Mouse (Mus musculus): ENCODE results near the gene Flvcr2.

DNA sequence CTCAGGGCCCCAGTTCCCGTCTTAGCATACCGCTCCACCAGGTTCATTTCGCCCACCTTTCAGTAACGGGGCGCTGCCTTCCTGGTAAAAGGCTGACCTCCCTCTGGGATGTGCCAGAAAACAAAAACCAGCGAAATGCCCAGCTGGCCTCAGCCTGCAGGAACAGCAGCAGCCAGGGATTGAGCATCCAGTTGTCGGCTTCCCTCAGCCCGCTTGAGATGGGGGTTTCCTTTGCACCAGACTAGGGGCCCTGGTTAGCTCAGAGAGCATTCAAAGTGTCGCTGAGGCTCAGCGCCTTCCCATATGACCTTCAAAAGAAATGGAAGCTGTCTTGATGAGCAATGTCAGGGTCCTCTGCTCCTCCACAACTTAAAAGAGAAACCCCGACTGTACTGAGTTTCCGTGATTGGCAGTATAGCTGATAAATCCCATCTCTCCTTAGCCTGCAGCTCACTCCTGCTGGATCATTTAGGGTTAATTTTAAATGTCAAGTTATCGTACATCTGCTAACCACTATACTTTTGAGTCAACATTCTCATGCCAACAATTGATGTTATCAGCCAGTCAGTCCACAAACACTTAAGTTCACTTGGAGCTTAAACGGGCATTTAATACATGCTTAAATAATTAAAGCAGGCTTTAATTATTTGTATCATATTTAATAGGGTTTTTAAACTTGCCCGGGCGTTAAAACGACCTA is 40.4 kb upstream of the Flvcr2 start:
- TF ChIP-seq EP300 (IDR thresholded peaks at IDR 0.05; ENCODE audit: low read depth in 1 of 2, low read length in 2 of 2): no peak
- no peak for TF ChIP-seq CTCF (IDR thresholded peaks at IDR 0.05 in 2 of 3, conservative IDR thresholded peaks at IDR 0.05 in 1 of 3; ENCODE audit: control insufficient read depth in 1 of 3, insufficient read depth in 1 of 3, low read depth in 2 of 3, low read length in 3 of 3, poor library complexity in 1 of 3, severe bottlenecking in 1 of 3)
- TF ChIP-seq E2F4 (IDR thresholded peaks at IDR 0.05; ENCODE audit: borderline replicate concordance, low read depth, low read length): no peak
- TF ChIP-seq TAL1 (IDR thresholded peaks at IDR 0.05; ENCODE audit: low read length): no peak
- no peak for TF ChIP-seq ZMIZ1 (IDR thresholded peaks at IDR 0.05; ENCODE audit: low read depth, low read length)
- no peak for TF ChIP-seq MYB (IDR thresholded peaks at IDR 0.05; ENCODE audit: low read depth, low read length)
- no peak for TF ChIP-seq USF1 (IDR thresholded peaks at IDR 0.05; ENCODE audit: low read depth, low read length)
- TF ChIP-seq POLR2A (IDR thresholded peaks at IDR 0.05; ENCODE audit: control insufficient read depth in 1 of 2, insufficient read depth in 1 of 2, low read depth in 1 of 2, low read length in 2 of 2, poor library complexity in 1 of 2): no peak
- TF ChIP-seq MYC (IDR thresholded peaks at IDR 0.05; ENCODE audit: low read depth, low read length): no peak
- no peak for TF ChIP-seq RAD21 (IDR thresholded peaks at IDR 0.05; ENCODE audit: low read depth, low read length)
- TF ChIP-seq GATA1 (IDR thresholded peaks at IDR 0.05; ENCODE audit: low read depth, low read length): no peak

Measured in MEL (cell line).